Mouse (Mus musculus) hindbrain, embryonic 16.5 days (tissue): ENCODE measurements at regions not wholly inside any gene's neighbourhood (a gene's known extent, or its start where the extent isn't known, plus 50 kb on each side); places are given as distances from the start of the nearest gene placed in this dataset.

Experiments used
- ATAC-seq: fragments of 200-750 bp; cut with Nextera tagmentation; 2 replicates; pipeline ENCODE4 v1.8.0; 2017; ENCODE audit warnings: moderate TSS enrichment, moderate library complexity
- H3K27ac ChIP-seq: fragments of 300-500 bp; sonication (generic); 2 replicates; pipeline ENCODE4 v1.5.1; 2014; ENCODE audit warnings: low read depth, mild to moderate bottlenecking, control low read depth, low read length, moderate library complexity
- H3K27me3 ChIP-seq: fragments of 300-500 bp; sonication (generic); replicated peaks from 2 replicates; pipeline ENCODE4 v1.6.1; 2014; ENCODE audit warnings: low read length; ENCODE audit not compliant: control insufficient read depth, insufficient read depth
- H3K36me3 ChIP-seq: fragments of 300-500 bp; sonication (generic); 2 replicates; pipeline ENCODE4 v1.6.1; 2014; ENCODE audit warnings: mild to moderate bottlenecking, low read length, moderate library complexity, mixed read lengths; ENCODE audit not compliant: control insufficient read depth, insufficient read depth
- H3K4me1 ChIP-seq: fragments of 300-500 bp; sonication (generic); 2 replicates; pipeline ENCODE4 v1.6.1; 2014; ENCODE audit warnings: low read depth, low read length; ENCODE audit not compliant: control insufficient read depth, insufficient read depth
- H3K4me2 ChIP-seq: fragments of 300-500 bp; sonication (generic); 2 replicates; pipeline ENCODE4 v1.6.1; 2014; ENCODE audit warnings: mild to moderate bottlenecking, low read length, control low read depth, moderate library complexity
- H3K4me3 ChIP-seq: fragments of 300-500 bp; sonication (generic); 2 replicates; pipeline ENCODE4 v1.5.1; 2014; ENCODE audit warnings: mild to moderate bottlenecking, low read length, control low read depth, moderate library complexity
- H3K9ac ChIP-seq: fragments of 300-500 bp; sonication (generic); 2 replicates; pipeline ENCODE4 v1.6.1; 2014; ENCODE audit warnings: low read depth, mild to moderate bottlenecking, control low read depth, low read length, moderate library complexity
- H3K9me3 ChIP-seq: fragments of 300-500 bp; sonication (generic); 2 replicates; pipeline ENCODE4 v1.6.1; 2014; ENCODE audit warnings: mild to moderate bottlenecking, low read length, moderate library complexity; ENCODE audit not compliant: control insufficient read depth
- WGBS: fragments of 180-500 bp; shearing (Covaris S2); extraction: QIAGEN DNeasy Blood & Tissue Kit; methylation state at CpG from one replicate; pipeline ENCODE4 v1.1.7; 2014; 5-methylcytosine and 5-hydroxymethylcytosine counted together

GRCm38 (mm10) chr3:11007363-11007762 lies 671.9 kb upstream of the Gm38303 start:
- no peak for ATAC-seq
- H3K27me3 ChIP-seq: no peaks in the 10 kb centered on the region

GRCm38 (mm10) chr3:11006531-11007269 lies 671.2 kb upstream of the Gm38303 start:
- H3K27ac ChIP-seq: no peak overlapping the region
- H3K9ac ChIP-seq: no peak overlapping the region
- no peaks in the 10 kb centered on the region for H3K27me3 ChIP-seq
- H3K9me3 ChIP-seq: no peaks in the 10 kb centered on the region
- H3K4me1 ChIP-seq: no peaks in the 10 kb centered on the region
- no peak overlapping the region for H3K4me2 ChIP-seq
- no peaks in the 10 kb centered on the region for H3K36me3 ChIP-seq
- WGBS: 74% methylated on average over 2 of the region's 2 CpGs
- H3K4me3 ChIP-seq: no peak overlapping the region
- ATAC-seq: peak; percentile 80

More at GRCm38 (mm10) chr3:11007363-11007762, 671.9 kb upstream of the Gm38303 start:
- Histone ChIP-seq H3K4me1 (no peaks in the 10 kb centered on the region), H3K27ac (no peak overlapping the region), H3K36me3 (no peaks in the 10 kb centered on the region), H3K9me3 (no peaks in the 10 kb centered on the region), H3K9ac (no peak overlapping the region), H3K4me2 (no peak overlapping the region), H3K4me3 (no peak overlapping the region)
- 66% methylated on average over 3 of the region's 3 CpGs for WGBS

GRCm38 (mm10) chr3:10978968-10979367 lies 643.5 kb upstream of the Gm38303 start:
- Histone ChIP-seq H3K4me2 (no peak overlapping the region), H3K27ac (no peak overlapping the region), H3K27me3 (no peaks in the 10 kb centered on the region), H3K4me3 (no peak overlapping the region), H3K36me3 (no peaks in the 10 kb centered on the region), H3K4me1 (no peaks in the 10 kb centered on the region), H3K9me3 (no peaks in the 10 kb centered on the region), H3K9ac (no peak overlapping the region)
- ATAC-seq: no peak

- no peak for ATAC-seq
These were observed 638.9 kb upstream of the Gm38303 start for GRCm38 (mm10) chr3:10974429-10974828.

GRCm38 (mm10) chr3:10952583-10952982 lies 617.1 kb upstream of the Gm38303 start:
- no peaks in the 10 kb centered on the region for H3K36me3 ChIP-seq
- 85% methylated on average over 1 of the region's 1 CpGs for WGBS
- no peak overlapping the region for H3K4me3 ChIP-seq
- no peaks in the 10 kb centered on the region for H3K9me3 ChIP-seq
- H3K27me3 ChIP-seq: no peaks in the 10 kb centered on the region
- no peak overlapping the region for H3K27ac ChIP-seq
- ATAC-seq: no peak
- H3K9ac ChIP-seq: no peak overlapping the region
- no peaks in the 10 kb centered on the region for H3K4me1 ChIP-seq
- H3K4me2 ChIP-seq: no peak overlapping the region

More at GRCm38 (mm10) chr3:10974429-10974828, 638.9 kb upstream of the Gm38303 start:
- Histone ChIP-seq H3K27me3 (no peaks in the 10 kb centered on the region), H3K27ac (no peak overlapping the region), H3K4me2 (no peak overlapping the region), H3K9ac (no peak overlapping the region), H3K4me1 (no peaks in the 10 kb centered on the region), H3K4me3 (no peak overlapping the region), H3K9me3 (no peaks in the 10 kb centered on the region), H3K36me3 (no peaks in the 10 kb centered on the region)
- WGBS: 97% methylated on average over 3 of the region's 3 CpGs

- no peak overlapping the region for H3K4me2 ChIP-seq
- no peaks in the 10 kb centered on the region for H3K9me3 ChIP-seq
- WGBS: 57% methylated on average over 3 of the region's 3 CpGs
- H3K9ac ChIP-seq: no peak overlapping the region
- H3K4me1 ChIP-seq: no peaks in the 10 kb centered on the region
- no peaks in the 10 kb centered on the region for H3K27me3 ChIP-seq
- no peak overlapping the region for H3K4me3 ChIP-seq
- no peaks in the 10 kb centered on the region for H3K36me3 ChIP-seq
- H3K27ac ChIP-seq: no peak overlapping the region
- no peak for ATAC-seq
These were observed 581.6 kb upstream of the Gm38303 start for GRCm38 (mm10) chr3:10917056-10917455.

- H3K4me2 ChIP-seq: no peak overlapping the region
- peak; percentile 95 for ATAC-seq
These were observed 556.5 kb upstream of the Gm38303 start for GRCm38 (mm10) chr3:10891981-10892380.

More at GRCm38 (mm10) chr3:10891981-10892380, 556.5 kb upstream of the Gm38303 start:
- 48% methylated on average over 2 of the region's 2 CpGs for WGBS
- H3K9me3 ChIP-seq: no peaks in the 10 kb centered on the region
- H3K4me3 ChIP-seq: no peak overlapping the region
- no peaks in the 10 kb centered on the region for H3K27me3 ChIP-seq
- no peak overlapping the region for H3K9ac ChIP-seq
- H3K27ac ChIP-seq: no peak overlapping the region
- H3K36me3 ChIP-seq: no peaks in the 10 kb centered on the region
- no peaks in the 10 kb centered on the region for H3K4me1 ChIP-seq
